Mouse (Mus musculus) megakaryocyte, adult 5-6 weeks (primary cell): ENCODE data around the gene Foxp1. TPM values are rescaled to one million over a fixed set of nuclear protein-coding genes. Genes with fewer than 3 reads are reported as not detected.
A peak's percentile ranks its signal among the peaks of the same experiment; 100 is the strongest.

Experiments used
- ATAC-seq: 2 replicates; pipeline ENCODE4 v1.8.0; 2016; ENCODE audit warnings: mild to moderate bottlenecking, inconsistent platforms; ENCODE audit not compliant: poor library complexity, severe bottlenecking
- total RNA-seq, 2 experiments: library from RNA; stranded (forward) in 1 of 2; stranded (reverse) in 1 of 2; fragments of 153-499, 151-499 nt in 1 of 2; fragments of 221-1000, 200-1000 nt in 1 of 2; gene quantifications; 2 replicates each; pipeline versions ENCODE4 v1.2.3 to v1.2.4; 2015 to 2017

The Foxp1 gene
- total RNA-seq, 2 experiments from 2014 or later: 59.5 to 85.2 TPM

DNA sequence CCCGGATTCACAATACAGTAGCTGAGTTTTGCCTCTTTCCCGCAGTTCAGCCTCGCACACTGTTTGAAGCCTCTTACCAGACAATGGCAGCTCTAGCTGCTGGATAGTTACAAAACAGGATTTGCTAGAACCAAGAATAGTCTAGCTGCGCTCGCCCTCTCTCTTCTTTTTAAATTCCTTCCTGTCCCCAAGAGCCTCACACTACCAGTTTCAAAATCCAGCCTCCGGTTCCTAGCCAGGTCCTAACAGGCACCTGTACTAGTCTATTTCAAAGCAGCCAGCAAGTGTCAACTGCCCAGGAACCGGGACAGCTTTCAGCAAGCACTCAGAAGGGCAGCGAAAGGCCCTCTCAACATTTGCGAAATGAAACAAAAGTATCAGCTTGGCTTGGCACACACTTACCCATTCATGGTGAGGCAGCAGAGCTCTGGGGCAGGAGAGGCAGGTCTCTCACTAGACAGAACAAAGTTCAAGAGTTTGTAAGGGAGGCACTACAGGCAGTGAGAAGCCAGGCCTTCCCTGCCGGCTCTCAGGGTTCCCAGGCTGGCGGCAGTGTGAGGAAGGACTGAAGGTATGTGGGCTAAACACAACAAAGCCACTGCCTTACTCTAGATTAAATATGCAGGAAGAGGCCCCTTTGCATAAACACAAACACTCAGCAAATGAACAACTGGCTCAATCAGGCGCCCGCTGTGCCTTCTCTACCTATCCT lies 256.4 kb downstream of the Foxp1 start:
- ATAC-seq: peak; percentile 7; the same call in 1 of the 2 replicates

DNA sequence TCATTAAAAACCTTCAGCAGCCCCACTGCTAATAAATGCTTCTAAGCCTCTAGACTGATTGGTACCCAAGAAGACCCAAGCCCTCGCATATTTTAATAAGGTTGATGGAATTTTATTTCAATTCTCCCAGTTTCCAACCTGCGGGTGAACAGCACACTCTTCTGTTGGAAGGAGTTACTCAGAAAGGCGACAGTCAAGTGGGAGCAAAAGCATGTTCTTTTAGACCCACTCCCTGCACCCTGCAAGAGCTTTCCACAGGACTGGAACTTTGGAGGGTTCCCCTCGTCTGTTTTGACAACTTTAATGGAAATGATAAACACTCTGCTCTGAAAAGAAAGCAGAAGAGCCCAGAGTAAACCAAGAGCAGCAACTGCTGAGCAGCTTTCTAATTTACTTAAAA lies 257.3 kb downstream of the Foxp1 start:
- ATAC-seq: no peak

DNA sequence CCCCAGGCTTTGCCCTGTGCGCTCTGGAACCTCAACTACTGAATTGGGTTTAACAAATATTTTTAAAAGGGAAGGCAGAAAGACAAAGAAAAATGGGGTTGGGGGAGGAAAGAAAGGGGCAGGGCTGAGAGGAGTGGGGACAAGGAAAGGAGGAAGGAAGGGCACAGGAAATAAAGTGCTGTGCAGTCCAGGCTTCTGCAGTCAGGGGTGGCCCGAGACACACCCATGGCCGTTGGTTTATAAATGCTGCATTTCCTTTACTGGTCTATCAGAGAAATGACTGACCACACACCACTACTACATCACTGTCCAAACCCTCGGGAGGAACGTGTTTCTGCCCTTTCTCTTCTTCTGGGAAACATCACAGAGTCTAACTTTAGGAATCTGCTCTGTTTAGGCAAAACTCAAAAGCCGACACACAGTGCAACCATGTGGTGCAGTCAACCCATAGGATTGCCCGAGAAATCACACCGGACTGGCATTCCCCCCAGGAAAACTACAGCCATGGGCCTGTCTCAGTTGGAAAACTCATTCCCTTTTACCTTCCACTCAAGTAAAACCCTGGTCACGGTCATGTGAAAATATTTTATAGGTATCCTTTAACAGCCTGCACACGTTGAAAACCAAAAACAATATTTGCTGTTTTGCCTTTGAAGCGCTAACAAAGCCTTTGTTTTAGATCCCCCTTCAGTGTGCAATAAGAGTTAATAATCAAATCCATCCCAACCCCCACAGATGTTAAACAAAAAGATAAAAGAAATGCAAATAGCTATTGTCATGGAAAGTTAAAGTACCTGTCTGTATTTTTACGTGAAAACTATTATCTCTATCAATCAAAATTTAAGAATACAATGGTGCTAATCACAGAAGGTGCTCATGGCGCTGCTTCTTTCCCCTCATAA lies 258.1 kb downstream of the Foxp1 start:
- peak; percentile 51 for ATAC-seq

DNA sequence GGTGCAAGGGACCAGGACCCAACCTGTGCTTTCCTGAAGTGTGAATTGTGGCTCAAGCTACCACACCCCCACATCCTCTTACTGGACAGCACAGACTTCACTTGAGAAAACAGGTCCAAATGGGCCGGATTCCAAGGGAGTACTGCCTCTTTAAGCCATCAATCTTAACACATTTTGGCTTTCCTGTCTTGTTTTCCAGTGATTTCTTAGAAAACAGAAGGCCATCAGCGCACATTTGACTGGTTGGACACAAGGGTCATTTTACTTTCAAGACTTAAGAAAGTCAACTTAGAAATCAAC lies 258.7 kb downstream of the Foxp1 start:
- ATAC-seq: 0 out of 2 replicates have a peak, but pooled peaks have one; percentile 0

DNA sequence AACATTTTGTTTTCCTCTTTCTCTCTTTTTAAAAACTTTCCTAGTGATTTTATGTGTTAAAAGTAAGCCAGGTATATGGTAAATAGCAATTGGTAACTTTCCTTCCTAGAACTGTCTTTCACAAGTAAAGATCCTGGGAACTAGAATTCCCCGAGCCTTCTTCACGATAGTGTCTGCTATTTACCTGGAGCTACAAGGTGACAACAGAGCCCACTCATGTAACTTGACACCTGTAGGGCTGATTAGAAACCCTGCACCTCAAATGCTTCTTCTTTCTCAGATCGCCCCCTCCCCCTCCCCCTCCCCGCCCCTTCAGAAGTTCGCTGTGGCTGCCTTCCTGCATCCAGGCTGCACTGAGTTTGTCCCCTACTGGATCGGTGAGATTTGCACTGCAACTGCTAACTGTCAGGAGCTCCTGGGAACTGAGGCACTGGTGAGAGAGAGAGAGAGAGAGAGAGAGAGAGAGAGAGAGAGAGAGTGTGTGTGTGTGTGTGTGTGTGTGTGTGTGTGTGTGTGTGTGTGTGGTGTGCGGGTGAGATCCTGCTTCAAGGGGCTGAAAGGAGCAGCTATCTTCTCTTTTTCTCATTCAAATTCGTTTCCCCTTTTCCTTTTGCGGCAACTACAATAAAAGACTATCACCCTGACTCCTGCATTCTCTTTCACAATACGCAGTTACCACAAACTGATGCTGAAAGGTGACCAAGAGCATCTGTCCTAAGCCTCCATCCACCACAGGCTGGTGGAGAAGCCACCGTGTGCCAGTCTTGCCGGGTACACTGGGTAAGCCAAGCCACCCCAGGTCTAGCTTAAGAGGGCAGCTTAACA lies 259.2 kb downstream of the Foxp1 start:
- peak; percentile 79 for ATAC-seq

DNA sequence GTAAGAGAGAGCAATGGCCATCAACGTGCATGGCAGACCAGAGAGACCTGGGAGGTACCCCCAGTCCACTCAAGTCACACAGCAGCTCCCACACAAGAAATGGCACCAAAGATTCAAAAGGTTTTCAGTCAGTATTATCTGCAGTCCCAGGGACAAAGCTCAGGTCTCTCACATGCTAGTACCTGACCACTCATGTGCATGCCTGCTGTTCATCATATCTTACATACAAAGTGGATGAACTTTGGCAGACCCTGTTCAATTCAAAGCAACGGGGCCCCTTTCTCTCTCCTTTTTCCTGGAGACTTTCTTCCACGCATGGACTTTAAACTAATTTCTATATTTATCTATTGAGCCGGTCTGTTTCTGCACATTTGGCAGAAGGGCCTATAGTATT lies 260.8 kb downstream of the Foxp1 start:
- no peak for ATAC-seq

DNA sequence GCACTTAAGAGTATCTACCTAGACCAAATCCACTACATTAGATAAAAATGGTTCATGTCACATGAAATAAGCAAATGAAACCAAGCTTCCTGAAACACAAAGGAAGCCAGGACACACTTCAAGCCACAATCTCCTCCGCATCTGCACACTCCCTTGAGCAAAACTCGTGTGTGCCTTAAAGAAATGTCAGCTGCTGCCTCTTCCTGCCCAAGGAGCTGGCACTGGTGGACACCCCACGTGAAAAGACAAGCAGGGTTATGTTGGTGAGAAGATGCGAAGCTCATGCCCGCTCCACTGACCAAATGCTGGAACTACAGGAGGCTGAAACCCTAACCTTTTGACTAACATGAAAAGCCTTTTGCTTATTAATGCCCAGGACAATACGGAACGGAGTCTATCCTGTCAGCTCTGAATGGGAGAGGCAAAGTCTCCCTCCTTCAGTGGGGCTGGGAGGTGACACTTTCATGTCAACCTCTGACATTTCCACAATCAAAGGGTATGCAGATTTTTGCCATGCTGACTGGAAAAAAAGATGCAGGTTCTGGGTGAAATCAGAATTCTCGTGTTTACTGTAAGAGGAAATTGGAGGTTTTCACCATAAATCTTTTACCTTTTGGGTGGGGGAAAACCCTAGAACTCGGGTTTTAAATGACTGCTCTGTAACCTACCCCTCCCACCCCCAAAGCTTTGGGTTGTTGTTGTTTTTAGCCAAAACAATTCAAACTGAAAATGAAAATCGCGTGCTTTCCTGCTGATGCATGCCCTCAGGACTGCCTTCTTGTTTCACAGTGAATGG lies 261.4 kb downstream of the Foxp1 start:
- peak; percentile 11; the same call in 1 of the 2 replicates for ATAC-seq

DNA sequence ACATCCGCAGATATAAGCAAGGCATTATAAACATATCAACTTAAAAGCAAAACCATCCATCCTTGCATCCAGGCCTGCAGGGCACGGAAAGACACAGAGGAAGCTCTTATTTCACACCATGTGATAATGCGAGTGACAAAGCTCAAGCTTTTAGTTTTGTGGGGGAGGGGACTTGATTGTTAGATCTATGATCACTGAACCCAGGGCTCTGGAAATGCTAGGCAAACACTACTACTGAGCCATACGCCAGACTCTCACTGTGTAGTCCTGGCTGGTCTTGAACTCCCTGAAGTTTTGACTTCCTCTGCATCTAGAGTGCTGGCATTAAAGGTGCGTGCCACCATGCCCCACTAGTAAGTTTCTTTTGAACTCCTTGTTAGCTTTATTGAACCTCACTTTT lies 264.2 kb downstream of the Foxp1 start:
- ATAC-seq: no peak

DNA sequence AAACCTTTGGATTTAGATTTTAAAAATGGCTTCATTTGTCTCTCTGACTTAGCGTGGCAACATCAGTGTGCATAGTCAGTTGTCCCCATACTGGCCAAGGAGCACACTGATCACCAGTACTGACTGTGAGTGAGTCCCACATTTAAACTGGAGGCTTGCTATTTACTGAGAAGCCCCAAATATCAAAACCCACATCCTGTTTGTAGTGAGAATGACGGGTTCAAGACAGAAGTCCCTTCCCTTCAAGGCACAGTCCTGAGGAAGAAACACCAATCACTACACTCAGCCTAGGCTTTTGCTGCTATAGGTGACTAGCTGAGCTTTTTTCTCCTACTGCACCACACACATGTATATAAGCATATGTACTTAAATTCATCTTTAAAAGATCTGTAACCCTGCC lies 264.8 kb downstream of the Foxp1 start:
- no peak for ATAC-seq

DNA sequence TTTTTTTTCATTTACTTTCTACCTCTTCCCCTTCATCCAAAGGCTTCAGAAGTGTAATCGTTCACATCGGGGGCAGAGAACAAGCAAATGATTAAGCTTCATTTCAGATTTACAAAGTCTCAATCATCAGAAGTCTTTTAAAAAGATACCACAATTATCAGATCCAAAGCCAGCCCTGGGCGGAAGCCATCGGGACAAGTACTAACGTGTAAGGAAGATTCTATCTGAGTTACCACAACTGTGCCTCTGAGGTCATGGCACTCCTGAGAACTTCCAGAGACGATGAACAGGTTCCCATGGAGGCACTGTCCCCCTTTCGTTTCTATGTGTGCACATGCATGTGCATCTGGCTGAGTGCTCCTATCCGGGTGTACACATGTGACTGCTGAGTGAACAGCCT lies 269.2 kb downstream of the Foxp1 start:
- ATAC-seq: no peak

DNA sequence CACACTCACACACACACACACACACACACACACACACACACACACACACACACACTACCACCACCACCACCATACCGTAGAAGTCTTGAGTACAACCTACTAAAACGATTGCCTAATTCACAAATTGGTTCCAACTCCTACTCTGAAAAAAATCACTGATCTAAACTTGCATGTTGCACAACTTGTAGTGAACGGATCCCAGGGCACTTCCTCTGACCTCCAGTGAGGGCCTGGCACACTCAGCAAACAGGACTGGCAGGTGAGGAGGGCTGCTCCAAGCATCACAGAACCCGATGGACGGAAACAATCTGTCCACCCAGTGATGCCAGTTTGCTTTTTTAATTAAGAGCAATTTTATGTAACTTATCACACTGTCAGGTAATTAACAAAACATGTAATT lies 269.7 kb downstream of the Foxp1 start:
- peak; percentile 66 for ATAC-seq

DNA sequence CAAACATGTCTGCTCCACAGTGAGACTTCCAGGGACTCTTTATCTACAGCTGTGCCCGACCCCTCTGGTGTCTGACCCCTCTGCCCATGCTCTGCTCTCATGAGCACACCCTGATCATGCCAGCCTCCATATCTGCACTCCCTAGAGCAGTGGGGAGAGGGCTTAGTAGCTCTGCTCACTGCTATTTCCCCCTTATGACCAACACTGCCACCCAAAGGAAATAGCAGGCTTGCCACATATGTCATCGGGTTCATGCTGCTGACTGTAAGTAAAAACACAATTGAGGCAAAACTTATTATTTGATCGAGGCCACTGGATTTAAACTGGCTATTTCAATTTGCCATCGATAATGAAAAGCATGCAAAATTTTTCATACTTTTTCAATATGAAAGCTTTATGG lies 270.6 kb downstream of the Foxp1 start:
- ATAC-seq: peak; percentile 64

DNA sequence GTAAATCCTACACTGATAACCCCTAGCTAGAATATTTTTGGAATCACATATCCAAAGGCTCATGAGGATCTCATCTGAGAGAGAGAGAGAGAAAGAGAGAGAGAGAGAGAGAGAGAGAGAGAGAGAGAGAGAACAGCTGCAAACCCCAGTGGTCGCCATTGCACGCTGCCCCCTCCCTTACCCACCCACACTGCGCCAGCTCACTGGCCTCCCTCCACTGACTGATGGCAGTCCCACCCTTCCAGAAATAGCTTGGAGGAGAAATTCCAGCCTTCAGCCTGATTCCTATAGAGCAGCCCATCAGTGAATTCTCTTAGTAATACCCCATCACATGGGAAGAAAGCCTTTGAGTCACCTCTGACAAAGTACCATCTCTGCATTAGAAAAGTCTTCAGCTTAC lies 271.3 kb downstream of the Foxp1 start:
- ATAC-seq: no peak

DNA sequence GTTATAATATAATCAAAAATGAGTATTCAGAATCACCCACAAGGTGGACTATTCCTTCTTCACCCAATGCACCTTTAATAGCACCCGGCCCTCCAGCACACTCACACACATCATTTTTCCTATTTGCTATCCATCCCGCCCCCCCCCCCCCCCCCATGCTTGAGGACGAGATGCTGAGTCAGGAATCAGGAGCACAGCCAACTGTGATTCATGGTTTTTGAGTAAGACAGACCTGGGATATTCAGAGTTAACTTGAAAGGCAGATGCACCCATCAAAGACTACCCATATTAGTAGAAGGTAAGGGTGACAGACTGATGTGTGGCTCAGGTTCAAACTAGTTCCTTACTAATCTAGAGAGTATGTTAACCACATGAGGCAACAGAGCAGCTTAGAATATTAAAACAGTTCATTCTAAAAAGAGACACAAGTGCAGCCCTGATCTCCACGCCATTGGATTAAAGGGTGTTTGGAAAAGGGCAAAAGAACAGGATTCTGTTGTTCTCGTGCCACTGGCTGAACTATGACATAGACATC lies 273.0 kb downstream of the Foxp1 start:
- ATAC-seq: no peak

DNA sequence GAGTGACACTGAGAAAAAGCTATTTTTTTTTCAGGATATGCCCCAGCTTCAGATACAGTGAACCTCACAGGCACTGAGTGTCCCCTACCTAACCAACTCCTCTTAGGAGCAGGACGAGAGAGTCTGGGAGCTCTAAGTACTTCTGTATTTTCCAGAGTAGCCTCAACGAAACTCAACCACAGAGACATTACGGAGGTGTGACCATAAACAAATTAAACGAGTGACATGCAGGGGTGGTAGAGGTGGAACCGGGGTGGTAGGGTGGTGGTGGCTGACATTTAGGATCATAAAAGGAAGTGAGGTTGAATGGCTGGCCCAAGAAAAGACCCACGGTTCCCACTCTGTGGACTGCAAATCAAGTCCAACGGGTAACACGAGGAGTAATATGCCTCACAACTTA lies 274.1 kb downstream of the Foxp1 start:
- peak; percentile 52 for ATAC-seq

DNA sequence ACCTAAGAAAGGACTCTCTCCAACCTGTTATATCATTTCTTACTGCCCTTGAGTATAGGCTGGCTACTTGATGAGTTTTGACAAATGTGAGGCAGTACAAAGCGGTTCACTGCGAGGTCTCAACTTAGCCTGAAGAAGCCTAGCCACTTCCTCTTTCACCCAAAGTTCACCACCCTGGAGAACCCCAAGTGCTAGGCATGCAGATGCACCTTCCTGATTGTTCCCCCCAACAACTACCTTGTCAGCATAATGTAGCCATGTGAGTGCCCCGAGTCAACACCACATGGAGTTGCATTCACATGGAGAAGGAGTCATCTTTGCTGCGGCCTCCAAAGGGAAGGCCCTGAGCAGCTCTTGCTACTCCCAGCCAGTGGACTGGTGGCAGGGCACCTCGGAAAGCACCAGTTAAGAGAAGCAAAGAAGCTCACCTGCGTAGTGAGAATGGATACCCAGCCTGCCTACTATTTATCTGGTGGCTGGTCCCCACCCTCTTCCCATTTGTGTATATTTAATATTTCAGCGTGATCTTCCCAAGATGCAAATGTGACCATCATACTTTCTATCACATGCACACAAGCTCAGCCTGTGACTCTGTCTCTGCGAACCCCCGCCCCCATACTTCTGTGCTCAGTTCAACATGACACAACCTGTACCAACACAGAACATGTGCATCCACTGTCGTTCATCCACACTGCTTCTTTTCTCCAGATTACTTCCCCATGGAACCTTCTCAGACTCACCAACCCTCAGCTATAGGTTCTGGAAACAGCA lies 280.7 kb downstream of the Foxp1 start:
- ATAC-seq: peak; percentile 87

DNA sequence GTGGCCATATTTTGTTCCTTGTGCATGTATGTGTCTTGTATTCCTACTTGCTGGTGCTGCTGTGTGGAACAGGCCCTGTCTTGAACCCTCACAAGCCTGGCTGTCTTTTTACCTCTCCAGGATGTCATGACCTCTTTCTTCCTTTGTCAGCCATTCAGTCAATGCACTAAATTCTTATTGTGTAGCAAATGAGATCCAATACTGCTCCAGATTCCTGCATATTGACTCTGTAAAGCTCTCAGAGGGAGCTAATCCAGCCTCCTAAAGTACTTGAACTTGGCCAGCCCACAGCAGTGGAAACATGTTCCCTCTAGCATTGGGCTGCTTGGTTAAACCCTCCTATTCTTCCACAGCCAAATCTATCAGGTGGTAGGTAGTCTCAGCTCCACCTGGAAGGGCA lies 281.8 kb downstream of the Foxp1 start:
- no peak for ATAC-seq

DNA sequence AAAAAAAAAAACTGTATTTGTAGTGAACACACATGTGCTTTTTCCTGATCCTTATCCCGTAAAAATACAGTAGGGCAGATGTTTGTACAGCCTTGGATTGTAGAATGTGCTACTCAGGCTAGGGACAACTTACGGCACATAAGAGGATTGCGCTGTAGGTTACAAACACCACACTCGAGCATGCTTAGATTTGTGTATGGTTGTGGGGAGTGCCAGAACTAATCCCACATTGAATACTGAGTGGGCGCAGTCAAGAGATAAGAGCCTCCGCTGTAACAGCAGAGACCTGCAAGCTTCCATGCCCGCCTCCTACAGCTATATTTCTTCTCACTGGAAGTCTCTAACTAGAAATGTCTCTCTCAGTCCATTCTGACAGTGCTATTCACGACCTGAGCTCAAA lies 286.9 kb downstream of the Foxp1 start:
- no peak for ATAC-seq

DNA sequence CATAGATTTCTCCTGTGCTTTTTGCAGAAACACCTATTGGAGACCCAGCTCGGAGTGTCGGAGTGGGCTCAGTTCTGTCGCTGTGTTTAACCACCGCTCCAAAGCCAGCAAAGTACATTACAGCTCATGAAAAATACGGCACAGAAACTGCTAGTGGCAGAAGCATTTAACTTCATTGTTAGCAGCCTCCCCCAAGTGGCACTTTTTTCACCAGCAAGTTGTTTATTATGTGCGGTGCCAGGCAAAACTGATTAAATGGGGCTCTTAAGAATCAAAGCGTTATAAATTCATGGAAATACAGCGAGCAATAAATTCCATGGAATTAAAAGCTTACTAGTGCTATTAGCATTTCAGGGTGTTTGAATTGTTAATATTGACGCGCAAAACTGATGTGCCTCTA lies 289.1 kb downstream of the Foxp1 start:
- ATAC-seq: no peak
